Mouse (Mus musculus) thymus, adult 18-20 months (tissue): ENCODE measurements around the gene Col4a2.

Experiments used
- DNase-seq, 2 experiments: peaks; one replicate each; pipeline ENCODE4 v3.0.0; 2022; ENCODE audit warnings: mixed read lengths in 2 of 2

Col4a2 gene

DNA sequence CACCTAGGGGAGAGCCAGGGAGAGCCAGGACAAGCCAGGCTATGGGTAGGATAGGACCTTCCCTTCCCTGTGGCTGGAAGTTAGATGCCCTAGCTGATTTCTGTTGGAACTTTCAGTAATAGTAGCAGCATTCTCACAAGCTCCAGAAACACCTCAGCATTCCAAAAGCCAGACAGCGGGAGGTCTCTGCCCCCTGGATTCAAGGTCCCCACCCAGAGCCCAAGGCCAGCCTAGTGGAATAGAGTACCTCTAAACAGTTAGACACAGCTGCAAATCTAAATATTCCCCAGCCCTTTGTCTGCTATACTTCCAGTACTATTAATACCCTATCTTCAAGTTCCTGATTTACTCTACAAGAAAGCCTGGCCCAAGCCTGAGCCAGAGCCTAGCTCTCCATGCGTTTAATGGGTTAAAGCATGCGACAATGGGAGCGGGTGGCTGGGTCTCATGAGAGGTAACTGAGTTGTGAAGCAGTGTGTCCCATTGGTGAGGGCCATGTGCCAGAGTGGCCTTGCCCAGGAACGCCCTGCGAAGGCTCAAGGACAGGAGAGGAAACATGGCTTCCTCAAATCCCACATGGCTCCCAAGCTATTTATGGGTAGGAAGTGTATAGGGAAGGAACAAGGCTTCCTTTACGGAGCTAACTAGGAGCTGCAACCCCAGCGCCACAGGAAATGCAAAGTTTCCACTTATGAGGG is 15.3 kb upstream of the Col4a2 start:
- DNase-seq: no peak

DNA sequence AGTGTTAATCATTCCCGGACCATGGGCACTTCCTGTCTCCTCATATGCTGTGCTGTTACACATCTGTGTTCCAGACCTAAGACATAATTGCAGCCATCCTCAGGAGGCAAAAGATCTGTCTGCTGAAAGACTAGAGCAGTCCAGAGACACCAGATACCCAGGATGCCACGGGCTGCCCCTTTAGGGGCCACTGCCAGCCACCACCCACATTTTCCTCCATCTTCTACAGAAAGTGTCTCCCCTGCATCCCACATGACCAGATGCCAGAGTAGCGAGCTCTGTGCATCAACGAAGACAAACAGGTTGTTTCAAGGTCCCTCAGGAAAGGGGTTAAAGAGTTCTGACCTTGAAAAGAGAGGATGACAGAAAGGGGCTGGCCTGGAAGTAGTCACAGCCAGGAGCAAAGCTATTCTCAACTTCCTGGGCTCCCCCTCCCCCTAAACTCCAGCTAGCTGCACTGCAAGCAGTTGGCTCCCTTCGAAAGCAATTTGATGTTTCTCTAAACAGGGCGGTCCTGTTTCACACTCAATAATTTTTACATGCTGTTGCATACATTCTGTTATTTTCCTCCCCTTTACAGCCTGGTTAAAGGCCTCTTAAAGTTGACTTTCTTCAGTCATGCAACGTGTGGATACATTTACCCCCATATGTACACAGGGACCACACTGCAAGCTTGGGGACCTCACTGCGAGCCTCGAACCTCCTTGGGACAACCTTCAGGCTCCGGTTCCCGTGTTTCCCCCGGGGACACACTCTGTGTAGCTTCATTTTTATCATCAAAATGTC is 13.9 kb upstream of the Col4a2 start:
- no peak for DNase-seq

DNA sequence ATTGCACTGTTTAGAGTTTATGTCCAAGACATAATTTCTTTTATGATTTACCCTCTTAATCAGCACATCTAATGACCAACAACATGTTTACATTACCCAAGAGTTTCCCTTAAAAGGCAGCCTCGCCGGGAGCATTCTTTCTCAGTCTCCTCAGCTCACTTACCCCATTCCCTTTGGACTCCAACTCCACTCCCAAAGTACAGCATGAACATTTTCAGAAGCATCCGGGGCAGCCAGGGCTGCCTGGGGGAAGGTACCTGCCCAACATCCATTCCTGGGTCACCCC is 13.3 kb upstream of the Col4a2 start:
- DNase-seq: no peak

DNA sequence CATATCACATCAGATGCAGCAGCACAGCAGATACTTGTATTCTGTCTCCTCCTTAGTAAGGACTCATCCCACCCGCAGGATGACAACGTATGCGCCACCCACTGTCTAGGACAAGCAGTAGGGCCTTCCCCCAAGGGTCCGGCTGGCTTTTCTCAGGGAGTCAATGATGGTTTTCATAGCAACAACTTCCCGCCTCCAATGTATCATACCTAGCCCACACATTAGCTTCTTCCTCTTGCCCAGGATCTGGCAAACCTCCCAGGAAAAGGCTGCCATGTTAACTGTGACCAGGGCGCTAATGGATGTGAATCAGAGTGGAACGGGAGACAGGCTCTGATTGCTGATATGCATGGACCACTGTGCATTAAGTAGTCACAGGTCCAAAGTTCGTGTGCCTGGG is 12.2 kb upstream of the Col4a2 start:
- DNase-seq: no peak

DNA sequence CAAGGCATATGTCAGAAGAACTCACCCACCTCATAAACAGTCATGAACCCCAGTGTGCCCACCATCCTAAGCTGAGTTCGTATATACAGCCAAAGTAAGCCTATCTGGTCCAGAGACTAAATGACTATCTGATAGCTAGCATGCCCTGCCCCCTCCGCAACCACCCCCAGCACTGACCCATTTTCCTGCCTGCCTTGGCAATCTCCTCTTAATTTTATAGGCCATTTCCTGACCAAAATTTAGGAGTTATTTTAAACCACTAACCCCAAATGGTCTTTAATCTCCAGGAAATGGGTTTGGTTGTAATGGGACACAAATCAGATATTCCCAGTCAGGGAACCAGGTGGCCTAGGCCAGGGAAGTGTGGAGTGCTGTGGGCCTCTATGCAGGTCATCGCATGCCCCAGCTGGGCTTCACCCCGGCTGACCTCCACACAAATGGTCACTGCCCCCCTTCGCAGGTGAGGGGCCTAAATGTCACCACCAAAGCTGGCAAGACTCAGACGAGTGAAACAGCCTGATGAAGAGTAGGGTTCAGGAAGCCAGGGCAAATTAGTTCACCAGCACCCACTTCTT is 8.5 kb upstream of the Col4a2 start:
- DNase-seq: no peak

DNA sequence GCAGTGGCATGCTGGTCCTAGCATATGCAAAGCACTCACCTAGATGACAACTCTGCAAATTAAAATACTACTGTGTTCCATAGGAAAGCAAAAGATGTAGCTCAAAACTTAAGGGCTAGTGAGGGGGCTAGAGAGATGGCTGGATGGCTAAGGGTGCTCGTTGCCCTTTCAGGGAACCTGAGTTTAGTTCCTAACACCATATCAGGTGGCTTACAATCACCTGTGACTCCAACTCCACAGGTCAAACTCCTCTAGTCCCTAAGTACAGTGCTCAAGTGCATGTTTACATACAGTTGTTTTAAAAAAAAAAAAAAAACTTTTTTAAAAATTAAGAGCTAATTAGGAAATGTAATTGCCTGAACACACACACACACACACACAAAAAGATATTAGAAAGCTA is 7.1 kb upstream of the Col4a2 start:
- DNase-seq: no peak

DNA sequence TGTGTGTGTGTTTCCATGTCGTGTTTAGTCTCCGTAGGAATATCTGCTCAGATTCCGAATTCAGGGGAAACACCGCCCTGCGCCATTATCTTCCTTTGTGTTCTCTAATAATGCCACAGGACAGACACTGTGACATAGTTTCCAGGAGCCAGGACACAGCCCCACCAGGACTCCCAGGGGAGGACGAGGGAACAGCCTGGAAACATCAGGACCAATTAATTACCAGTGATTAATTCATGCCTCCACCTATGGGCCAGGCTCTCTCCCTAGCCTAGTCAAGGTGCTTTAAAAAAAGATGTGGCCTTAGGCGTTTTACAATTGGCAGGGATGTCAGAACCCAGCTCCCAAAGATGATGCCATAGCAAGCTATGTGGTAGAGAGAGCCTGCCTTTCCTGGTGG is 5.2 kb upstream of the Col4a2 start:
- no peak for DNase-seq

DNA sequence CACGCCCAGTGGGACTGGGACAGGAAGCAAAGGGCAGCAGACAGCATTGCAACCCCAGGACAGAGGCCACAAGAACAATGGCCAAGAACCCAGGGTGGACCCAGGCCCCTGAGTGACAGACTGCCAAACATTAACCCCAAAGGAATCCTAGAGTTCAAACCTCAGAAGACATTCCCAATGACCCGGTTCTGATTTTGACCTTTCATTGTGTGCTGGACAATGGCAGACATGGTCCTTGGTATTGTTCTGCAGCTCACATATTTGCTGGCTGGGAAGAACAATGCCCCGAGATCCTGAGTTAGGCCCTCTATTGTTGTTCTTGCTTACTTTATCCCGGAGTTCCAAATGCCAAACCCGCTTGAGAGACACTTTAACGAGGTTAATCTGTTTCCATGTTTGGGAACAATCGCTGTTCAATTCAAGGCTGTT is 4.0 kb upstream of the Col4a2 start:
- no peak for DNase-seq

DNA sequence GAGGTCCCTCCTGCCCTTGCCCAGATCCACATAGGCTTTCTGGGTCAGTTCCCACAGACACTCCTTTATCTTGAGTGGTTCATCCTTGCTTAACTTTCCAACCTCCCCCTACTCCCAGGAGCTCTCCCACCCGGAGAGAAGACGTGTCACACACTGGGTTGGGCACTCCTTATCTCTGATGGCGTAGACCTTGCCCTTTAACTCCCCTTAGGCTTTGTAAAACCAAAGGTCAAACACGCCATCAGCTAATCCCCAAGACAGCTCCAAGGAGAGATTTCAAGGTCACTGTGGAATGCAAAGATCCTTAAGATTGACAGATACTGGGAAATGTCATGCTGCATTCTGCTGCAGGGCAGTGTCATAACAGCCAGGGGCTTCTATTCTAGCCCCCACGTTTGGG is 3.4 kb upstream of the Col4a2 start:
- DNase-seq: no peak

DNA sequence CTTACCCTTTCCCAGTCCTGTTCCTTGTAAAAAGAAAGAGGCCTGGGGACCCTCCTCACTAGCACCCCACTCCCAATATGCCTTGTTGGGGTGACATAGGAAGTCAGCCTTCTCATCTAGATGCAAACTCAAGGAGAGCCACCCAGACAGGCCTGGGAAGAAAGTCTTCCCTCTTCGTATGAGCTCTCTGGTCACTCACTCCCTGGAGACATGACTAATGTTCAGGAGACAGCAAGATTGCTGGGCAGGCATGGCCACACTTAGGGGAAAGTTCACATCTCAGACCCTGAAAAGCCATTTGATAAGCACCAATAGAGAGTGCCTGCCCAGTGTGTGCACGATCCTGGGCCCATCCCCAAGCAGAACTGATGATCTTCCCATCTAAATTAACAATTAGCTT is 2.6 kb upstream of the Col4a2 start:
- no peak for DNase-seq

DNA sequence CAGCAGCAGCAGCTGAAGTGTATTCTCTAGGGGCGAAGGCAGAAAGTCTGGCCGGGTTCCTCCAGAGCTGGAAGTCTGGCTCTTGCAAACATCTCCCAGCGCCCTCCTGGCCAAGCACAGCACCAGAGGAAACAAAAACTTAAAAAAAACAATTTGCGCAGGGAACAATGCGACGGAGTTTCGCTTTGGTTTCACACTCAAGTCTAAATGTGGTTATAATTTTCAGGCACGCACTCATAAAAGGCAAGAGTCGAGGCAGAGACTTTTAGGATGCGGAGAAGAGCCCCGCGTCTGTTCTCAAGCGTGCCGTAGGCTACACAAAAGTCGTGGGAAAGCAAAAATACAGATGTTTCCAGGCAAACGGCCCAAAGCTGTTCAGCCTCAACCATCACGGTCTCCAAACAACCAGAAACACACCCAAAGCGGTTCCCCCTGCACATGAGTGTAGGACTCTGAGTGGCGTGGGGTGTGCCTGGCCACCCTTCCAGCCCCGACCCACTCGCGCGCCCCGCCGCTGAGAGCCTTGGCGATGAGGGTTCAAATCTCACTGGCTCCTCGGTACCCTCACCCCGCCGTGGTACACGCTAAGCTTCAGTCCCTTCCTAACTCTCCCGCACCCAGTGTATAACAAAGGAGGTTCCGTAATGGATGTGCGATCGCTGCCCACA is 790 bp upstream of the Col4a2 start:
- no peak for DNase-seq

DNA sequence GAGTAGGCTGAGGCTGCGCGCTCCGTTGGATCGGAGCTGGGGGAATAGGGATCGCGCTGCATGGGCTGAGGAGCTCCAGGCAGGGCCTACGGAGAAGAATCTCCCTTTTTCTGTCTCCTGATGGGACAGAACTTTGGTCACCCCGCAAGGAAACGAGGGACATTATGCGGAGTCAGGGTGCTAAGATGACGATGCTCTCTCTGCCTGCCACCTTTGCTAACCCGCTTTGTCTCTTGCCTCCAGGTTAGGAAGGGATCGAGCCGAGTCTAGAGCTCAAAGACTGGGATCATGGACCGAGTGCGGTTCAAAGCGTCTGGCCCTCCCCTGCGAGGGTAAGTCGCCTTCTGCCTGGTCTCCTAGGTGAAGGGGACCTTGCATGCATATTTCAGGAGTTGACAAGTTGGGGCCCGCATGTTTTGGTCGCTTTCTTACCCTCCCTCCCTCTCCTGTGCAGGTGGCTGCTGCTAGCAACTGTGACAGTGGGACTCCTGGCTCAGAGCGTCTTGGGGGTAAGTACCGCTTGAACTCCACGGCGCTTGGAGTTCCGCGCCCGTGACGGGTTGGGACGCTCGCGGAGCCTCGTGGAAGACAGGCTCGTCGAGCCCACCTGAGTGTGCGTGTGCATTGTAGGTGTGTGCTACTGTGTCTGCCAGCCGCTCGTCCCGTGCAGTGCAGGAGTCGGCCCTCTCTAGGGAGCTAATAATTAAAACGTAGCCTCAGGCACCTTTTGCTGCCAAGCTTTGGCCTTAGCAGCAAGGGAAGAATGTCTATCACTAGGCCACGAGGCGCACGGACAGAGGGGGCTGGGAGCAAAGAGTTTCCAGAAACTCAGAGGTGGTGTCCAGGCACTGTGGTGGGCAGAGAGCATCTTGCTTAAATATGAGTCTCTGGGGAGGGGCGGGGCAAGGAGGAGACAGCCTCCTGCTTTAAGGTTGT is 839 bp downstream of the Col4a2 start:
- DNase-seq: no peak

DNA sequence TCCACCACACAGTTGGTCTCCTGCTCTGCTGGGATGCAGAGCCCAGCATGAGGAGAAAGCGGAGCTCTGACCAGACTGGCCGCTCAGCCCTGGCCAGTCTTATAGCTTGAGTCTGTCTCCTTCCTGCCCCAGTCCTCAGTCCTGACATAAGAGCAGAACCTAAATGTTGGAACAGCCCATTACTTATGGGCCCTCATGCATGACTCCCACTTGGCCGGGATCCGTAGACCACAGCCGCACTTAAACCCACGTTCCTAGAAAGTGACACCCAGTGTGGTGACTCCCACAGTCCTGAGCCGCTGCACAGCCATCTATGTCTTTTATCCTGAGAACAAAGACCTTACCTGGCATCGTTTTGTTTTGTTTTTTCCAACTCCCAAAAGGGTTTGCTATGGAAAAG is 2.0 kb downstream of the Col4a2 start:
- DNase-seq: no peak

DNA sequence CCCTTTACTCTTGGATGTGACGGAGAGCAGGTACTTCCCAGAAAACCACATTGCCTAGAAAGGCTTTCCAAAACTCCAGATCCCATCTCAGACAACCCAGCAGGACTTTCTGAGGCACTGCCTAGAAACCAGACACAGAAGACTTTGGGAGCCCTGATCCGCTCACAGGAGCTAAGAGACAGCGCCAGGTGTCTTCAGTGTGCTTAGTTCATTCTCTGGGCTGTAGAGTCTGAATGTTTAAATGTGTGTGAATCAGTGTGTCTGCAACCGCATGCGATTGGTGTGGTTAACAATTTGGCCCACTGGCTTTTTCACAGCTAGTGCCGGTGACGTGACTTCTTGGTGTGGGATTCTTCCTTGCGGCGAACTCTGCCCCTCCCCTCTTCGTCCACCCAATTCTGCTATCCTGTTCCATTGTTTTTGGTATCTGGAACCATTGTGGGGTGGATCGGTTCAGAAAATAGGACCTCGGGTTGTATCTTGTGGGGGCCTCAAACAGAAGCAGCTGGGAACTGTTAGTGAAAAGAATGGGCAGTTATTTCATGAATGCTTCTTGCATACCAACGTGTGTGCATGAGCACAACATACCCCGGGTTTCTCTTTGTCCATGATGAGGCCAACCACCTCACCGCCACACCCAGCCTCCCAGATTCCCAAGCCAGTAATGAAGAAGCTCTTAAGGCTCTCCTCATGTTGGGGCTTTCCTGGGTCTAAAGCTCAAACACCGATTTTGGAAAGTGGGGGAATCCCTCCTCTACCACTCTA is 2.8 kb downstream of the Col4a2 start:
- DNase-seq: no peak

DNA sequence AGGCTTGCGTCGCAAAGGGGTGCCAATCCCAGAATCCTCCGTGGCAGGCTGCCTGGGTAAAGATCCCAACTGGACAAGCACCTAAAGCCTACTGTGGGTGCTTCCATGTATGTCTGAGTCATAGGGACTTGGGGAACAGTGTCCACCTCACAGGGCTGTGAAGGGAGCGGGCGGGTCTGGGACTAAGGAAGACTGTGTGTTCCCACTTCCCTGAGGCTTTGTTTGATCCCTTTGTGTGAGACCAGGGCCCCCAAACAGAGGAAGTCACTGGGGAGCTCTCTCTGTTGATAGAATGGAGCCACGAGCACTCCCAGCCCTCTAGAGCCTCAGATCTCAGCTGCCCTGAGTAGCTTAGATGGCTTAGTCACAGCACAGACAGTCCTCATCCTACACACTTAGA is 3.5 kb downstream of the Col4a2 start:
- DNase-seq: no peak

DNA sequence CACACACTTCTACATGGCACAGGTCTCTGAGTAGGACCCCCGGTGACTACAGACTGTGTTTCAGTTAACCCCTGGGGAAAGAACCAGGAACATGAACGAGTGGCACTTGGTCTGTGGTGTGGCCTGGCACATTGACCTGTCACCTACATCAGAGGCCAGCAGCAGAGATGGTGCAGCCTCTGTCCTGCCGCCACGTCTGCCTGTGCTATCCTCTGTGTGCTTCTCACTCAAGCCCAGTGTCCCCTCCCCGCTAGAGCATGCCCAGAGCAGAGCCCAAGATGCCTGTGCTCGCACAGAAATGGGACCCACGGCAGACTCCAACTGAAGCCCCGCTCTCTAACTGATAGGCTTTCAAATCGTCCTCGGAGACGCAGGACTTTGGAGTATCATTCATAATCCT is 6.8 kb downstream of the Col4a2 start:
- no peak for DNase-seq

DNA sequence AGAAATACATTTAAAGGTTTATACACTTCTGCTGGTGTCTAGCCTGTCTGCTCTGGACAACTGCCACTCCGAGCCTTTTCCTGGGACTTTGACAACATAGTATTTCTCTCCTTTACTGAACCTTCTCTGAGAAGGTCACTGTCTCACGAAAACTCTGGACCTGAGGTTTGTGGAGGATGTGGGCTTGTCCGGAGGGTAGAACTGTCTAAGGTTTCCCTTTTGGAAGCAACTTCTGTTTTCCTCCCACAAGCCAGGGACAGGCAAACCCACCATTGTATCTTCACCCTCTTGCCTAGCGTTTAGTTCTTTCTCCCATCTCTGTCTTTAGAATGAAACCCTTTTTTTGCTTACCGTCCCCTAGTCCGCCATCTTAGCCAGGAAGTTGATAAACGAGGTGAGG is 9.2 kb downstream of the Col4a2 start:
- DNase-seq: no peak

DNA sequence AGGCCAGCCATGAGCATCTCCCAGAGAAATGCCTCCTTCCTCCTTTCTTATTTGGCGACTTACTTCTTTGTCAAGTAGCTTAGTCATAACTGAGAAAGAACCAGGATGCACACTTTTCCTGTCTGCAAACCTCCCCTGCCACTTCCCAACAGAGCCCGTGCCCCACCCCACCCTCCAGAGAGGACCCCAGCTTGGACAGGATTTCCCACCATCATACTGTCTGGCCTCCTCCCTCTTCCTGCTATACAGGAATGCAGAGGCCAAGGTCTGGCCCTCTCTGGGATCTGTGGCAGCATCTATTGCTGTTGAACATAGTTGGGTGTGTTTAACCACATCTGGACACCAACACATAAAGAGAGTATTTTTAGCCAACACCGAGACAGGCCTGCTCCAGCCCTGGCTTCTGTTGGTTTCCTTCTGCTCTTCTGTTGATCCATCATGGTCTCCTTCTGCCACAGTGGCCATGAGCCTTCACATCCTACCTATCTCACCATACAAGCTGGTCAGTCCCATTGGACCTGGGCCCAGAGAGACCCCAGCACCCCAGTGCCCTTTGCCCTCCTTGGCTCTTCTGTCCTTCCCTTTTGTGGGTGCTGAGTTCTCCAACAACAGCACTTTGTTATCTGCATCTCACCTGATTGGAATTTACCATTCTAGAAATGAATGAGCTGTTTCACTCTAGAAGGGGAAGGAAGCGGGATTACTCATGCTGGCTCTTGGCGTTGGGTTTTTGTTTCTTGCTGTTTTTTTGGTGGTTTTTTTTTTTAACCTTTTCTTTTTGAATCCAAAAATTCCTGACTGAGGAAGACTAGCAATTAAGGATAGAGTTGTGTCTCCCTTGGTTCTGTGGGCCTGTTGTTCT is 10.3 kb downstream of the Col4a2 start:
- no peak for DNase-seq

DNA sequence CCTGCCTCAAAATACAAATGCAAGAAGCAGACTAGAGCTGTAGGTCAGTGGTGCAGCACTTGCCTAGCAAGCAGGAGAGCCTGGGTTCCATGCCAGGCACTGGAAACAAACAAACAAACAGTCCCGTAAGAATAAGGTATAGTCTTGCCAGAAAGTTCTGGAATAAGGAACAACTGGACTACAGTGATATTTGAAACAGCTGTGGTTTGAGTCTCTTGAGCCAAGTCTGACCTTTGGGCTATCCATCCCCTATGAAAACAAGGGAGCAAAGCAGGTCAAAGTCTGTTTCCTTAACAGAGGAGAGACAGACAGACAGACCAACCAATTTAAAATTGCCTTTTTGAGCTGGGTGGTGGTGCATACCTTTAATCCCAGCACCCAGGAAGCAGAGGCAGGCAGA is 11.1 kb downstream of the Col4a2 start:
- no peak for DNase-seq

DNA sequence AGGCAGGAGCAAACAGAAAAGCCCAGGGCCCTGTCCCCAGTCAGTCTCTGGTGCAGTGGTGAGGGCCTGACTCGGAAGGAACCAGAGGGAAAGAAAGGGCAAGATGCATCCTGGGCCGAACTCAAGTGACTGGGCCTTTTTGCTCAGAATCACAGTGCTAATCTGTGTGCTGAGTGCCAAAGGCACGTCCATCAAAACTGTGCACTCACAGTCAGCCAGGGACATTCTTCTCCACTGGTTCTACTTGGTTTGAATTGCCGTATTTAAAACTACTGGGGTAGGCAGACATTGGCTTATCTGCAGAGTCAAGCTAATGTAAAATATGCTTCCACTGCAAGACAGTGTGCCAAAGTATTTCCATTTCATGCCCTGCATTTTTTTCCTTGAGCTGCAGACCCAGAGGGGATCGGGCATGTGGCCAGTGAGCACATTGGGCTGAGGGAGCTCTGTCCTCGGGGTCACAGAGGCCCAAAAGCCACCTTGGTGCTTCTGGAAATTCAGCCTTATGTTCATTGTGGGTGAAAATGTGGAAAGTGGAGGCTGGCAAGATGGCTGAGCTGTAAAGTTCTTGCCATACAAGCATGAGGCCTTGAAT is 12.3 kb downstream of the Col4a2 start:
- no peak for DNase-seq

DNA sequence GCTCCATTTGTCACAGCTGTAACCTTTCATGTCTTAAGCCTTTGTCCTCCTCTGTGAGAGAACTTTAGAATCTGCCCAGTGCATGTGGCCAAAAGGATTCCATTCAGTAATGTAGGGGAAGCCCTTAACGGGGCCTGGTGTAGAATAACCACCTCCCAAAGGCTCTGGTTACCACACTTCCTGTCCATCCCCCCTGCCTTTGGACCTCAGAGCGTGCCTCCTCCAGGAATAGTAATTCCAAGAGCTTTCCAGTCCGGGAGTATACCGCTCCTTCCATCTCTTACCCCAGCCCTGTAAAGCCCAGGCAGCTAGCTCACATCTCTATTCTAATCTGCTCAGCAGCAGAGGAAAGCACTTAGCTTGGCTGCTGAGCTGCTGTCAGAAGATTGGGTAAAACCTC is 14.7 kb downstream of the Col4a2 start:
- no peak for DNase-seq
